Mouse (Mus musculus) subcutaneous adipose tissue, adult 2 months (tissue): Measurements from ENCODE around the gene Gm20903. TPM values are rescaled to one million over a fixed set of nuclear protein-coding genes. Genes with fewer than 3 reads are reported as not detected.

Source experiments
- polyA plus RNA-seq: library from polyadenylated mRNA; depleted of rRNA; stranded (reverse); fragments of >200 nt; gene quantifications from 2 replicates; pipeline ENCODE4 v1.2.3, GENCODE M21; 2012; ENCODE audit warnings: low replicate concordance; rRNA removed

Gm20903 gene
- not detected in 2 replicates for polyA plus RNA-seq

GRCm38 (mm10) chrY:73669015-73669414, at the start of gene Gm20903:
TSS of gene Gm20903 (plus strand) at chrY:73669315.

